Mouse (Mus musculus) small intestine, adult 2 months (tissue): ENCODE measurements around the gene Ctdnep1.
A peak's percentile ranks its signal among the peaks of the same experiment; 100 is the strongest.

Source experiments
- CTCF ChIP-seq: fragments of 200-500 bp; IDR thresholded peaks from 2 replicates; pipeline ENCODE4 v1.5.1; 2012; ENCODE audit warnings: low read depth, mild to moderate bottlenecking, control low read depth, inconsistent platforms, low read length, moderate library complexity, mixed read lengths; ENCODE audit not compliant: insufficient replicate concordance, insufficient read length; ENCODE audit errors: extremely low read depth
- POLR2A ChIP-seq: fragments of 200-500 bp; IDR thresholded peaks from 2 replicates; pipeline ENCODE4 v1.6.1; 2012; ENCODE audit warnings: low read depth, mild to moderate bottlenecking, control low read depth, inconsistent platforms, low read length, moderate library complexity

DNA sequence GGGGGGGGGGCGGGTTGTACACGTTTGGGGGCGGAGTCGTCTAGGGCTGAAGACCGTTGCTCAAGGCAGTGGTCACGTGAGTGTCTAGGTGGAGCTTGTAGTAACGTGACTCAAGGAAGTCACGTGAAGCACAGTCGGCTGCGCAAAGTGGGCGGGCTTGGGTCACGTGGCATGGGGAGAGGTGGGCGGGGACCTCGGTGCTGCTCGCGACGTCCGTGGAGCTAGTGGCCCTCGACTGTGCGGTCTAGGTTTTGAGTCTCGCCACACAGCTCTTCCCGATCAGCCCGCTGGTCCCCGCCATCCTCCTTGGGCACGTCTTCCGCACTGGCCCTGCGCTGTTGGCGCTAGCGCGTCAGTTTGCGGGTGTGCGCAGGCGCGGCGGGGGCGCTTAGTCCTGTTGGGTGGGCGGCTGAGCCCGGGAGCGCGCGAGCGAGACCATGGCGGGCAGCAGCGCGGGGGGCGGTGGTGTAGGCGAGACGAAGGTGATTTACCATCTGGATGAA is 19.5 kb downstream of the Ctdnep1 start, which contains the start of gene Dvl2:
- TF ChIP-seq CTCF (no peak), POLR2A (peak; percentile 63; the same call in 1 of the 2 replicates)
